Mouse (Mus musculus): ENCODE data around the gene Ppm1n. TPM values are rescaled to one million over a fixed set of nuclear protein-coding genes. Genes with fewer than 3 reads are reported as not detected.

Ppm1n gene
- polyA plus RNA-seq, 1 experiment from 2014 or later, result not detected

- Histone ChIP-seq H3K4me3 (ENCODE audit: low read length) (no peak overlapping the region), H3K4me1 (ENCODE audit: insufficient read depth, low read length) (peaks cover 5% of the 10 kb centered on the region; the same call in 1 of the 2 replicates), H3K27ac (ENCODE audit: low read length) (no peak overlapping the region), H3K4me2 (replicated peaks; ENCODE audit: low read depth, low read length) (no peak overlapping the region), H3K9me3 (ENCODE audit: low read length) (no peaks in the 10 kb centered on the region), H3K27me3 (ENCODE audit: insufficient read depth, low read length) (no peaks in the 10 kb centered on the region), H3K9ac (replicated peaks; ENCODE audit: low read length) (no peak overlapping the region), H3K36me3 (ENCODE audit: insufficient read depth, low read length) (peaks cover 12% of the 10 kb centered on the region)
- no peak for ATAC-seq (ENCODE audit: low FRiP score, low TSS enrichment)
- WGBS, result 95% methylated on average over 8 of the region's 8 CpGs
Observed at GRCm38 (mm10) chr7:19240905-19241463, 38.9 kb downstream of the Ppm1n start.

DNA sequence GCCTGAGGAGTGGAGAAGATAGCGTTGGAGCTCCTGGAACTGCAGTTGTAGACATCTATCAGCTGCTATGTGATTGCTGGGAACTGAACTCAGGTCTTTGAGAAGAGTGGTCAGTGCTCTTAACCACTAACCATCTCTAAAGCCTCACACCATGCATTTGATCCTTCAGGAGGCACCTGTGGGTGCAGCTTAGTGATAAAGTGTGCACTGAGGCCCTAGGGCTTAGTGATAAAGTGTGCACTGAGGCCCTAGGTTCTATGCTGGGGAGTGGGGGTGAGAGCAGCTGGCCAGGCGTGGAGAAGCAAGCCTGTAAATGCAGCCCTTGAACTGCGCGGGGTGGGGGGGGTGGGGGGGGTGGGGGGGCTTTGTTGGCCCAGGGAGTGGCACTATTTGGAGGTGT lies 39.9 kb downstream of the Ppm1n start:
- Histone ChIP-seq H3K9ac (replicated peaks; ENCODE audit: low read length) (0 out of 2 replicates have a peak overlapping the region, but pooled peaks have one; percentile 10), H3K9me3 (ENCODE audit: low read length) (no peaks in the 10 kb centered on the region), H3K4me3 (ENCODE audit: low read length) (no peak overlapping the region), H3K36me3 (ENCODE audit: insufficient read depth, low read length) (peaks cover 4% of the 10 kb centered on the region), H3K4me2 (replicated peaks; ENCODE audit: low read depth, low read length) (no peak overlapping the region), H3K27me3 (ENCODE audit: insufficient read depth, low read length) (no peaks in the 10 kb centered on the region), H3K27ac (ENCODE audit: low read length) (no peak overlapping the region), H3K4me1 (ENCODE audit: insufficient read depth, low read length) (peaks cover 5% of the 10 kb centered on the region; the same call in 1 of the 2 replicates)
- 78% methylated on average over 2 of the region's 4 CpGs for WGBS
- ATAC-seq (ENCODE audit: low FRiP score, low TSS enrichment), result no peak

DNA sequence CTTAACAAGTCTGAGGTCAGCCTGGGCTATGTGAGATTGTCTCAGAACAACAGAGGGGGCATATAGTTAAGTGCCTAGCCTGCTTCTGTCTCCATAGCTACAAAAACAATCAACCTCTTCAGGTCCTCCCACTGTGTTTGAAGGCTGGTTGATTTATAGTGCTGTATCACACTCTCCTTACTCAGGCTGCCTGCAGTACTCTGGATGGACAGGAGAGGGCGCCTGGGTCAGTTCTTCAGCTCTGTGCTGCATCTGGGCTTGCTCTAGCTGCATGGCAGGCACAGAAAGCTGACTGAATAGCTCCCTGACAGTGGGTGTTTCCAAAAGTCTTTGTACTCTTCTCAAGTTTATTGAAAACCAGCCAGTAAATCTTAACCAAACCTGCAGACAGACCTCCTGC lies 40.4 kb downstream of the Ppm1n start:
- Histone ChIP-seq H3K4me1 (ENCODE audit: insufficient read depth, low read length) (peaks cover 5% of the 10 kb centered on the region; the same call in 1 of the 2 replicates), H3K9ac (replicated peaks; ENCODE audit: low read length) (0 out of 2 replicates have a peak overlapping the region, but pooled peaks have one; percentile 10), H3K4me2 (replicated peaks; ENCODE audit: low read depth, low read length) (no peak overlapping the region), H3K36me3 (ENCODE audit: insufficient read depth, low read length) (no peaks in the 10 kb centered on the region), H3K9me3 (ENCODE audit: low read length) (no peaks in the 10 kb centered on the region), H3K27ac (ENCODE audit: low read length) (no peak overlapping the region), H3K4me3 (ENCODE audit: low read length) (no peak overlapping the region), H3K27me3 (ENCODE audit: insufficient read depth, low read length) (no peaks in the 10 kb centered on the region)
- 0% methylated on average over 1 of the region's 1 CpGs for WGBS
- ATAC-seq (ENCODE audit: low FRiP score, low TSS enrichment), result peak; percentile 92

DNA sequence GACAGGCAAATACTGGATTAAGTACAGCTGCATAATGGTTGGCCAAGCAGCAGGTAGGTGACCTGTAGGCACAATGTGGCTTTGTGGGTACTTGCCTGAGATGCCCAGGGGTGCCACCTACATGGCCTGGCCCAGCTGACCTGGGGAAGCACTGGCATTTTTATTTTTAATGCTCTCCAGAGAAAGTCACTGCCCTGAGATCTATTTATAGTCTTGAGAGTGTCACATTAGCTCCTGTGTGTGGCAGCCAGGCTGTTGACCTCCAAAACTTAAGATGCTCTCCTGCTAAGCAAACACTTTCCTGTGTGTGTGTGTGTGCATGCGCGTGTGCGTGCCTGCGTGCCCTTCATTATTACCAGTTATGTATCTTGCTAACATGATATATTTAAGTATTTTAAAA lies 41.5 kb downstream of the Ppm1n start:
- H3K4me2 ChIP-seq (replicated peaks; ENCODE audit: low read depth, low read length), result no peak overlapping the region
- peaks cover 5% of the 10 kb centered on the region; the same call in 1 of the 2 replicates for H3K4me1 ChIP-seq (ENCODE audit: insufficient read depth, low read length)
- no peaks in the 10 kb centered on the region for H3K36me3 ChIP-seq (ENCODE audit: insufficient read depth, low read length)
- no peaks in the 10 kb centered on the region for H3K27me3 ChIP-seq (ENCODE audit: insufficient read depth, low read length)
- H3K9ac ChIP-seq (replicated peaks; ENCODE audit: low read length), result no peak overlapping the region
- ATAC-seq (ENCODE audit: low FRiP score, low TSS enrichment), result no peak
- H3K27ac ChIP-seq (ENCODE audit: low read length), result no peak overlapping the region
- H3K4me3 ChIP-seq (ENCODE audit: low read length), result no peak overlapping the region
- WGBS, result 98% methylated on average over 4 of the region's 4 CpGs
- H3K9me3 ChIP-seq (ENCODE audit: low read length), result no peaks in the 10 kb centered on the region

GRCm38 (mm10) chr7:19236411-19236810 lies 43.5 kb downstream of the Ppm1n start:
- 71% methylated on average over 2 of the region's 2 CpGs for WGBS

DNA sequence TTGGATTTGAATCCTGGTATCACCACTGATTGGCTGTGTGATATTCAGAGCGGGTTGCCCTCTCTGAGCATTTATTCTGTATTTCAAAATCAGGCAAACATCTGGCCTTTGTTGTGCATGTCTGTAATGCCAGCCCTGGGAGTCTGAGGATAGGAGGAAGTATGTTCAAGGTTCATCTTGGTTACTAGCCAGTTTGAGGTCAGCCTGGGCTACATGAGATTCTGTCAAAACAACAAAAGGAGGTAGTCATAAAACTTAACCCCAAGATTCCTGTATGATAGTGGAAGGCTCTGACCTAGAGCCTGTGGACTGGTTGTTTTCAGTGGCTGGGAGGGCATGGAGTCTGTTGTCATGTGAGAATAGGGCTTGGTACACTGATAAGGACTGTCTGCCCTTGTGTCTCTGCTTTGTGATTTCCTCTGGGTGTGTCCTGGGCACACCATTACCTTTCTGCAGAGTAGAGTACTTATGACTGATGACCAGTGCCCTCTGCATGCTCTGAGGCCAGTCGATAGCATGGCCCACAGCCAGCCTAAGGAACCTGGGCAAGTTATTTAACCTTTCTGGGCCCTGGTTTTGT lies 44.7 kb downstream of the Ppm1n start:
- no peak for ATAC-seq (ENCODE audit: low FRiP score, low TSS enrichment)
- H3K4me1 ChIP-seq (ENCODE audit: insufficient read depth, low read length), result peaks cover 6% of the 10 kb centered on the region; the same call in 1 of the 2 replicates
- 84% methylated on average over 2 of the region's 2 CpGs for WGBS
- no peaks in the 10 kb centered on the region for H3K36me3 ChIP-seq (ENCODE audit: insufficient read depth, low read length)
- H3K27ac ChIP-seq (ENCODE audit: low read length), result no peak overlapping the region
- H3K4me2 ChIP-seq (replicated peaks; ENCODE audit: low read depth, low read length), result no peak overlapping the region
- H3K9me3 ChIP-seq (ENCODE audit: low read length), result no peaks in the 10 kb centered on the region
- no peak overlapping the region for H3K4me3 ChIP-seq (ENCODE audit: low read length)
- H3K9ac ChIP-seq (replicated peaks; ENCODE audit: low read length), result no peak overlapping the region
- no peaks in the 10 kb centered on the region for H3K27me3 ChIP-seq (ENCODE audit: insufficient read depth, low read length)

More at GRCm38 (mm10) chr7:19236411-19236810, 43.5 kb downstream of the Ppm1n start:
- Histone ChIP-seq H3K27me3 (ENCODE audit: insufficient read depth, low read length) (no peaks in the 10 kb centered on the region), H3K4me1 (ENCODE audit: insufficient read depth, low read length) (peaks cover 5% of the 10 kb centered on the region; the same call in 1 of the 2 replicates), H3K9me3 (ENCODE audit: low read length) (no peaks in the 10 kb centered on the region), H3K36me3 (ENCODE audit: insufficient read depth, low read length) (no peaks in the 10 kb centered on the region), H3K9ac (replicated peaks; ENCODE audit: low read length) (no peak overlapping the region), H3K4me3 (ENCODE audit: low read length) (no peak overlapping the region), H3K4me2 (replicated peaks; ENCODE audit: low read depth, low read length) (no peak overlapping the region), H3K27ac (ENCODE audit: low read length) (no peak overlapping the region)
- ATAC-seq (ENCODE audit: low FRiP score, low TSS enrichment), result no peak

GRCm38 (mm10) chr7:19234652-19235051 lies 45.2 kb downstream of the Ppm1n start:
- Histone ChIP-seq H3K27ac (ENCODE audit: low read length) (no peak overlapping the region), H3K4me1 (ENCODE audit: insufficient read depth, low read length) (peaks cover 8% of the 10 kb centered on the region), H3K4me3 (ENCODE audit: low read length) (no peak overlapping the region), H3K27me3 (ENCODE audit: insufficient read depth, low read length) (no peaks in the 10 kb centered on the region), H3K36me3 (ENCODE audit: insufficient read depth, low read length) (no peaks in the 10 kb centered on the region), H3K9me3 (ENCODE audit: low read length) (no peaks in the 10 kb centered on the region), H3K9ac (replicated peaks; ENCODE audit: low read length) (no peak overlapping the region), H3K4me2 (replicated peaks; ENCODE audit: low read depth, low read length) (no peak overlapping the region)
- ATAC-seq (ENCODE audit: low FRiP score, low TSS enrichment), result no peak
- WGBS, result 71% methylated on average over 5 of the region's 5 CpGs

DNA sequence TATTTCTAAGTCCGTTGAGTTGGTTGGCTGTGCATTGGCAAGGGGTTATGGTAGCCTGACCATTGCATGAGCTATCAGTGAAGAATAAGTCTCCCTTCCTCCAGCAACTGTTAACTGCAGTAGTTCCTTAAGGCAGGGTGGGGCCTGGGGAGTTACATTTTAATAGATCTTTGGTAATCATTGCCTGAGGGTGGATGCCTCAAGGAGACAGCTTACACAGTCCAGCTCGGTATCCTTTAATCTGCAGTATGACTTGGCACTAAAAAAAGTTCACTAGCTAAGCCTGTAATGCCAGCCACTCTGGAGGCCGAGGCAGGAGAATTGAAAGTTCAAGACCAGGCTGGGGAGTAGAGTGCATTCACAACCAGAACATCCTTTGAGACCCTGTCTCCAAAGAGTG lies 48.0 kb downstream of the Ppm1n start:
- no peaks in the 10 kb centered on the region for H3K36me3 ChIP-seq (ENCODE audit: insufficient read depth, low read length)
- 78% methylated on average over 3 of the region's 3 CpGs for WGBS
- ATAC-seq (ENCODE audit: low FRiP score, low TSS enrichment), result no peak
- H3K4me3 ChIP-seq (ENCODE audit: low read length), result no peak overlapping the region
- H3K27me3 ChIP-seq (ENCODE audit: insufficient read depth, low read length), result no peaks in the 10 kb centered on the region
- H3K27ac ChIP-seq (ENCODE audit: low read length), result peak overlapping the region; percentile 13; the same call in 1 of the 2 replicates
- no peak overlapping the region for H3K4me2 ChIP-seq (replicated peaks; ENCODE audit: low read depth, low read length)
- H3K9me3 ChIP-seq (ENCODE audit: low read length), result no peaks in the 10 kb centered on the region
- H3K4me1 ChIP-seq (ENCODE audit: insufficient read depth, low read length), result peaks cover 16% of the 10 kb centered on the region
- H3K9ac ChIP-seq (replicated peaks; ENCODE audit: low read length), result no peak overlapping the region

- H3K9ac ChIP-seq (replicated peaks; ENCODE audit: low read length), result no peak overlapping the region; the same call in 1 of the 2 replicates
- H3K9me3 ChIP-seq (ENCODE audit: low read length), result no peaks in the 10 kb centered on the region
- H3K27me3 ChIP-seq (ENCODE audit: insufficient read depth, low read length), result no peaks in the 10 kb centered on the region
- H3K4me3 ChIP-seq (ENCODE audit: low read length), result no peak overlapping the region
- H3K27ac ChIP-seq (ENCODE audit: low read length), result no peak overlapping the region
- no peak overlapping the region for H3K4me2 ChIP-seq (replicated peaks; ENCODE audit: low read depth, low read length)
- no peak for ATAC-seq (ENCODE audit: low FRiP score, low TSS enrichment)
- H3K36me3 ChIP-seq (ENCODE audit: insufficient read depth, low read length), result no peaks in the 10 kb centered on the region
- WGBS, result 86% methylated on average over 5 of the region's 5 CpGs
- peaks cover 20% of the 10 kb centered on the region for H3K4me1 ChIP-seq (ENCODE audit: insufficient read depth, low read length)
Observed at GRCm38 (mm10) chr7:19230899-19231298, 49.0 kb downstream of the Ppm1n start.

DNA sequence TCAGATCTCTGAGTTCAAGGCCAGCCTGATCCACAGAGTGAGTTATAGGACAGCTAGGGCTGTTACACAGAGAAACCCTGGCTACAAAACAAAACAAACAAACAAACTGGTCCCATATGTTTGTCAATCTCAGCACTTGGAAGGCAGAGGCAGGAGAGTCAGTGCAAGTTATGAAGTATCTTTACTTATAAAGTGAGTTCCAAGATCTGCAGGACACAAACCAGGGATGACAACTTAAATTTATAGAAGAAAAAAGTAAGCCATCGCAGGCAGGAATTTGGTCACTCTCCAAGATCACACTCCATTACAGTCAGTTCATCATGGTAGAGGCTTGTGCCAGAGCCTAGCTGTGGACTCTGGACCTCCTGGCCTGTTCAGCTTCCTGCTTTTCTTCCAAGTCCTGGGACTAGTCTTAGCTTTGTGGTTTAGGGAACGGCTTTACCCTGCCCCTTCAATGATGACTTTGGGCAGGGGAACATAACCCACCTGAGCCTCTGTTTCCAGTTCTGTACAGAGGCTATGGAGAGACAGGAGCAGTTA lies 49.8 kb downstream of the Ppm1n start:
- no peaks in the 10 kb centered on the region for H3K9me3 ChIP-seq (ENCODE audit: low read length)
- H3K4me2 ChIP-seq (replicated peaks; ENCODE audit: low read depth, low read length), result peak overlapping the region; percentile 86
- ATAC-seq (ENCODE audit: low FRiP score, low TSS enrichment), result no peak
- H3K27ac ChIP-seq (ENCODE audit: low read length), result peak overlapping the region; percentile 7; the same call in 1 of the 2 replicates
- H3K4me1 ChIP-seq (ENCODE audit: insufficient read depth, low read length), result peaks cover 20% of the 10 kb centered on the region
- H3K27me3 ChIP-seq (ENCODE audit: insufficient read depth, low read length), result no peaks in the 10 kb centered on the region
- H3K36me3 ChIP-seq (ENCODE audit: insufficient read depth, low read length), result no peaks in the 10 kb centered on the region
- 93% methylated on average over 2 of the region's 2 CpGs for WGBS
- no peak overlapping the region for H3K4me3 ChIP-seq (ENCODE audit: low read length)
- H3K9ac ChIP-seq (replicated peaks; ENCODE audit: low read length), result peak overlapping the region; percentile 36; the same call in 1 of the 2 replicates
